Mouse (Mus musculus): Measurements from ENCODE around the gene Pcnt. TPM values are rescaled to one million over a fixed set of nuclear protein-coding genes. Genes with fewer than 3 reads are reported as not detected.

The Pcnt gene
- total and polyA plus RNA-seq, 2 experiments from 2014 or later: 9.5 to 17.6 TPM

- Histone ChIP-seq H3K9me3 (replicated peaks; ENCODE audit: control insufficient read depth, low read length) (no peaks in the 10 kb centered on the region), H3K4me1 (ENCODE audit: control insufficient read depth, insufficient read depth) (peaks cover 10% of the 10 kb centered on the region), H3K36me3 (replicated peaks; ENCODE audit: control insufficient read depth, insufficient read depth, low read length) (no peaks in the 10 kb centered on the region), H3K27me3 (ENCODE audit: control insufficient read depth, insufficient read depth, low read length) (no peaks in the 10 kb centered on the region), H3K27ac (ENCODE audit: low read depth) (no peak overlapping the region), H3K9ac (replicated peaks; ENCODE audit: low read depth, low read length) (no peak overlapping the region), H3K4me2 (ENCODE audit: low read depth, low read length) (no peak overlapping the region), H3K4me3 (ENCODE audit: low read depth, low read length) (no peak overlapping the region)
- ATAC-seq (ENCODE audit: insufficient read depth, low read depth) (0 out of 2 replicates have a peak, but pooled peaks have one; percentile 27), DNase-seq (ENCODE audit: low spot score) (no peak)
- WGBS: 26% methylated on average over 4 of the region's 4 CpGs
- no peak for TF ChIP-seq CTCF (IDR thresholded peaks at IDR 0.05; ENCODE audit: low read depth)
- TF ChIP-seq EP300 (IDR thresholded peaks at IDR 0.05; ENCODE audit: low read depth): no peak
These were observed 108.2 kb downstream of the Pcnt start for GRCm38 (mm10) chr10:76334350-76334749.

DNA sequence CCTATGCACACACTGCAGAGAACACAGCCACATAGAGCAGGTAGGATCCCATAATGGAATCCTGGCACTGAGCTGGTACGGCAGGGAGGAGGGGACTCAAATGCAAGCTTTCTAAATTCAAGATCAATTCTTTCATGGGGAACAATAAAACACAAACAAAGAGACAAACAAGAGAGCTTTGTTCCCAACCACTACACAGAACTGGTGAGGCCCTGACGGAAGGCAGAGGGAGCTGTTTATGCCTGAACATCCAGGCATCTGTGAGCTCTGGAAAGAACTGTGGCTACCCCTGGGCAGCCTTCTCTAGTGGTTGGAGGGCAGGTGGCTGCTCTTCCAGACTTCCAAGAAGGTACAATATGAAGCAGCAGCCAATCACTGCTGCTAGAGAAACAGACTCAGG lies 110.5 kb downstream of the Pcnt start:
- TF ChIP-seq CTCF (IDR thresholded peaks at IDR 0.05; ENCODE audit: low read depth) (no peak), EP300 (IDR thresholded peaks at IDR 0.05; ENCODE audit: low read depth) (no peak)
- H3K27ac ChIP-seq (ENCODE audit: low read depth): no peak overlapping the region
- 84% methylated on average over 2 of the region's 2 CpGs for WGBS
- H3K9me3 ChIP-seq (replicated peaks; ENCODE audit: control insufficient read depth, low read length): no peaks in the 10 kb centered on the region
- no peak overlapping the region for H3K9ac ChIP-seq (replicated peaks; ENCODE audit: low read depth, low read length)
- peaks cover 13% of the 10 kb centered on the region for H3K4me1 ChIP-seq (ENCODE audit: control insufficient read depth, insufficient read depth)
- DNase-seq (ENCODE audit: low spot score) (no peak), ATAC-seq (ENCODE audit: insufficient read depth, low read depth) (no peak)
- no peaks in the 10 kb centered on the region for H3K27me3 ChIP-seq (ENCODE audit: control insufficient read depth, insufficient read depth, low read length)
- H3K4me2 ChIP-seq (ENCODE audit: low read depth, low read length): no peak overlapping the region
- H3K4me3 ChIP-seq (ENCODE audit: low read depth, low read length): no peak overlapping the region
- H3K36me3 ChIP-seq (replicated peaks; ENCODE audit: control insufficient read depth, insufficient read depth, low read length): no peaks in the 10 kb centered on the region

- Histone ChIP-seq H3K4me2 (ENCODE audit: low read depth, low read length) (no peak overlapping the region), H3K9me3 (replicated peaks; ENCODE audit: control insufficient read depth, low read length) (no peaks in the 10 kb centered on the region), H3K36me3 (replicated peaks; ENCODE audit: control insufficient read depth, insufficient read depth, low read length) (no peaks in the 10 kb centered on the region; the same call in 1 of the 2 replicates), H3K4me3 (ENCODE audit: low read depth, low read length) (no peak overlapping the region), H3K4me1 (ENCODE audit: control insufficient read depth, insufficient read depth) (peaks cover 6% of the 10 kb centered on the region; the same call in 1 of the 2 replicates), H3K27ac (ENCODE audit: low read depth) (no peak overlapping the region), H3K9ac (replicated peaks; ENCODE audit: low read depth, low read length) (no peak overlapping the region), H3K27me3 (ENCODE audit: control insufficient read depth, insufficient read depth, low read length) (no peaks in the 10 kb centered on the region)
- ATAC-seq (ENCODE audit: insufficient read depth, low read depth) (no peak), DNase-seq (ENCODE audit: low spot score) (no peak)
- no peak for TF ChIP-seq CTCF (IDR thresholded peaks at IDR 0.05; ENCODE audit: low read depth)
- TF ChIP-seq EP300 (IDR thresholded peaks at IDR 0.05; ENCODE audit: low read depth): no peak
- 52% methylated on average over 4 of the region's 4 CpGs for WGBS
These were observed 113.5 kb downstream of the Pcnt start for GRCm38 (mm10) chr10:76329093-76329492.

- WGBS: 68% methylated on average over 3 of the region's 3 CpGs
- no peak for DNase-seq (ENCODE audit: low spot score)
- no peak overlapping the region for H3K9ac ChIP-seq (replicated peaks; ENCODE audit: low read depth, low read length)
These were observed 114.0 kb downstream of the Pcnt start for GRCm38 (mm10) chr10:76328574-76328973.

DNA sequence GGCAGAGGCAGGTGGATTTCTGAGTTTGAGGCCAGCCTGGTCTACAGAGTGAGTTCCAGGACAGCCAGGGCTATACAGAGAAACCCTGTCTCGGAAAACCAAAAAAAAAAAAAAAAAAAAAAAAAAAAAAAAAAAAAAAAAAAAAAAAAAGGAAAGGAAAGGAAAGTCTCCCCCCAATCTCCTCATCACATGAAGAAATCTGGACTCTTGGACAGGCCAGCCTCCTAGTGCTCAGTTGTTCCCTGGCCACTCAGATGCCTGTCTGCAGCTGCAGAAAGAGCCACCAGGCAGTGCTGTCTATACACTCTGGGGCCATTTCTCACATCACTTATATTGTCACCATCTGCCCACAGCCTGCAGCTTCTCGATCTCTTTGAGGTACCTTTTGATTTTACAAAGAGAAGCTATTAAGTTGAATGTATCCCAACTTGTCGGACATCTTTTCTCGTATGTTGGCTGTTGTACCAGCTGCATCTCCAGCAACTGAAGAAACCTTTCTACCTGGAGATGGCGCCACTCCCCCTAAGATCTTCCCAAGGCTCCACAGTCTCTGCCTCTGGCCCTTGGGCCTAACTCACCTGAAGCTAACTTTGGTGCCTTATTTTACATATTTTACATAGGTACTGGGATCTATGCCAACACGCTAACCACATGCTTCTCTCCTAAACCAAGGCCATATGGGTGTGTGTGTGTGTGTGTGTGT lies 116.1 kb downstream of the Pcnt start:
- Histone ChIP-seq H3K27me3 (ENCODE audit: control insufficient read depth, insufficient read depth, low read length) (no peaks in the 10 kb centered on the region), H3K4me2 (ENCODE audit: low read depth, low read length) (no peak overlapping the region), H3K36me3 (replicated peaks; ENCODE audit: control insufficient read depth, insufficient read depth, low read length) (no peaks in the 10 kb centered on the region; the same call in 1 of the 2 replicates), H3K9ac (replicated peaks; ENCODE audit: low read depth, low read length) (no peak overlapping the region), H3K4me1 (ENCODE audit: control insufficient read depth, insufficient read depth) (peaks cover 6% of the 10 kb centered on the region; the same call in 1 of the 2 replicates), H3K4me3 (ENCODE audit: low read depth, low read length) (no peak overlapping the region), H3K27ac (ENCODE audit: low read depth) (no peak overlapping the region), H3K9me3 (replicated peaks; ENCODE audit: control insufficient read depth, low read length) (no peaks in the 10 kb centered on the region)
- ATAC-seq (ENCODE audit: insufficient read depth, low read depth) (0 out of 2 replicates have a peak, but pooled peaks have one; percentile 30), DNase-seq (ENCODE audit: low spot score) (peak; percentile 20)
- WGBS: 66% methylated on average over 6 of the region's 6 CpGs
- TF ChIP-seq CTCF (IDR thresholded peaks at IDR 0.05; ENCODE audit: low read depth) (peak; percentile 43; the same call in 1 of the 2 replicates), EP300 (IDR thresholded peaks at IDR 0.05; ENCODE audit: low read depth) (no peak)

More at GRCm38 (mm10) chr10:76328574-76328973, 114.0 kb downstream of the Pcnt start:
- Histone ChIP-seq H3K27ac (ENCODE audit: low read depth) (no peak overlapping the region), H3K4me3 (ENCODE audit: low read depth, low read length) (no peak overlapping the region), H3K27me3 (ENCODE audit: control insufficient read depth, insufficient read depth, low read length) (no peaks in the 10 kb centered on the region), H3K36me3 (replicated peaks; ENCODE audit: control insufficient read depth, insufficient read depth, low read length) (no peaks in the 10 kb centered on the region; the same call in 1 of the 2 replicates), H3K4me2 (ENCODE audit: low read depth, low read length) (no peak overlapping the region), H3K9me3 (replicated peaks; ENCODE audit: control insufficient read depth, low read length) (no peaks in the 10 kb centered on the region), H3K4me1 (ENCODE audit: control insufficient read depth, insufficient read depth) (peaks cover 6% of the 10 kb centered on the region; the same call in 1 of the 2 replicates)
- TF ChIP-seq CTCF (IDR thresholded peaks at IDR 0.05; ENCODE audit: low read depth) (no peak), EP300 (IDR thresholded peaks at IDR 0.05; ENCODE audit: low read depth) (no peak)
- no peak for ATAC-seq (ENCODE audit: insufficient read depth, low read depth)
